Mouse (Mus musculus) limb, embryonic 10.5 days (tissue): ENCODE results near the gene Birc6. TPM values are rescaled to one million over a fixed set of nuclear protein-coding genes. Genes with fewer than 3 reads are reported as not detected.
A peak's percentile ranks its signal among the peaks of the same experiment; 100 is the strongest.
"Not testable (repeated sequence)": the region's sequence is repeated elsewhere in the genome, so short reads cannot be mapped to it uniquely, and the experiment has no call there.

Source experiments
- DNase-seq: peaks from one replicate; pipeline ENCODE4 v3.0.0-alpha.2; 2017; ENCODE audit warnings: low spot score
- H3K27ac ChIP-seq: fragments of 300-500 bp; sonication (generic); 2 replicates; pipeline ENCODE4 v1.5.1; 2016; ENCODE audit warnings: mild to moderate bottlenecking
- H3K27me3 ChIP-seq: fragments of 300-500 bp; sonication (generic); 2 replicates; pipeline ENCODE4 v1.6.1; 2016; ENCODE audit warnings: low read depth, mild to moderate bottlenecking; ENCODE audit not compliant: poor library complexity, severe bottlenecking
- H3K36me3 ChIP-seq: fragments of 300-500 bp; sonication (generic); 2 replicates; pipeline ENCODE4 v1.6.1; 2016; ENCODE audit warnings: mild to moderate bottlenecking, moderate library complexity
- H3K4me1 ChIP-seq: fragments of 300-500 bp; sonication (generic); 2 replicates; pipeline ENCODE4 v1.6.1; 2016
- H3K4me3 ChIP-seq: fragments of 300-500 bp; sonication (generic); 2 replicates; pipeline ENCODE4 v1.5.1; 2016; ENCODE audit warnings: mild to moderate bottlenecking, moderate library complexity
- H3K9me3 ChIP-seq: fragments of 300-500 bp; sonication (generic); replicated peaks from 2 replicates; pipeline ENCODE4 v1.6.1; 2016; ENCODE audit warnings: mild to moderate bottlenecking
- WGBS: fragments of 180-500 bp; shearing (Covaris S2); methylation state at CpG from one replicate; pipeline ENCODE4 v1.1.7; 2016; 5-methylcytosine and 5-hydroxymethylcytosine counted together
- polyA plus RNA-seq: library from polyadenylated mRNA; unstranded; fragments of >200 nt; fragmentation: Nextera tagmentation; extraction: Ambion mirVana; gene quantifications from 2 replicates; pipeline ENCODE4 v1.2.1, GENCODE M21; 2016

Birc6 gene
- polyA plus RNA-seq, 1 experiment from 2014 or later, result 88.7 TPM

GRCm38 (mm10) chr17:74688555-74688954 lies 160.5 kb downstream of the Birc6 start:
- 98% methylated on average over 2 of the region's 2 CpGs for WGBS
- H3K4me1 ChIP-seq, result no peaks in the 10 kb centered on the region
- no peaks in the 10 kb centered on the region for H3K27me3 ChIP-seq
- DNase-seq, result no peak
- H3K36me3 ChIP-seq, result peaks cover 69% of the 10 kb centered on the region
- H3K9me3 ChIP-seq, result no peaks in the 10 kb centered on the region
- H3K4me3 ChIP-seq, result no peak overlapping the region
- no peak overlapping the region for H3K27ac ChIP-seq

DNA sequence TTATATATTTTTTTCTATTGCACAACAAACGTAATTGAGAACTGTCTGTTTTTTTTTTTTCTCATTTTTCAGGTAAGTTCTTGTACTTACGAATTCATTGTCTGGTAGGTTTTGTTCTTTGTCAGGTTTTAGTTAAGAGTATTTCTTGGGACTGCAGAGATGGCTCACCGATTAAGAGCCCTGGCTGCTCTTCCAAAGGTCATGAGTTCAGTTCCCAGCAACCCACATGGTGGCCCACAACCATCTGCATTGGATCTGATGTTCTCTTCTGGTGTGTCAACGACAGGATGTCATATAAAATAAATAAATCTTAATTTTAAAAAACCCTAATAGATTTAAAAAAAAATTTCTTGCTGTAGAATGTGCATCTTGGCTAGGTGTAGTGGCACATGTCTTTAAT lies 161.3 kb downstream of the Birc6 start:
- Histone ChIP-seq H3K4me3 (no peak overlapping the region), H3K4me1 (no peaks in the 10 kb centered on the region), H3K27me3 (no peaks in the 10 kb centered on the region), H3K36me3 (peaks cover 70% of the 10 kb centered on the region), H3K27ac (no peak overlapping the region), H3K9me3 (no peaks in the 10 kb centered on the region)
- no peak for DNase-seq
- WGBS, result 93% methylated on average over 4 of the region's 4 CpGs

GRCm38 (mm10) chr17:74701661-74702060 lies 173.6 kb downstream of the Birc6 start:
- H3K27me3 ChIP-seq, result not testable (repeated sequence)

GRCm38 (mm10) chr17:74705480-74705879 lies 177.4 kb downstream of the Birc6 start:
- WGBS, result 85% methylated on average over 5 of the region's 5 CpGs
- H3K27ac ChIP-seq, result no peak overlapping the region
- no peaks in the 10 kb centered on the region for H3K27me3 ChIP-seq
- peaks cover 42% of the 10 kb centered on the region for H3K36me3 ChIP-seq
- no peak overlapping the region for H3K4me3 ChIP-seq
- DNase-seq, result no peak
- H3K4me1 ChIP-seq, result no peaks in the 10 kb centered on the region
- H3K9me3 ChIP-seq, result no peaks in the 10 kb centered on the region

More at GRCm38 (mm10) chr17:74701661-74702060, 173.6 kb downstream of the Birc6 start:
- not testable (repeated sequence) for DNase-seq, H3K4me1 ChIP-seq, H3K27ac ChIP-seq, H3K4me3 ChIP-seq, H3K9me3 ChIP-seq
- peaks cover 80% of the 10 kb centered on the region for H3K36me3 ChIP-seq
- WGBS, result 94% methylated on average over 2 of the region's 2 CpGs

- H3K4me1 ChIP-seq, result peaks cover under 1% of the 10 kb centered on the region; the same call in 1 of the 2 replicates
- DNase-seq, result no peak
- no peak overlapping the region for H3K4me3 ChIP-seq
- H3K36me3 ChIP-seq, result peaks cover 31% of the 10 kb centered on the region
- no peaks in the 10 kb centered on the region for H3K9me3 ChIP-seq
- no peaks in the 10 kb centered on the region for H3K27me3 ChIP-seq
- H3K27ac ChIP-seq, result no peak overlapping the region
Measured at GRCm38 (mm10) chr17:74706593-74706992, 178.5 kb downstream of the Birc6 start.

DNA sequence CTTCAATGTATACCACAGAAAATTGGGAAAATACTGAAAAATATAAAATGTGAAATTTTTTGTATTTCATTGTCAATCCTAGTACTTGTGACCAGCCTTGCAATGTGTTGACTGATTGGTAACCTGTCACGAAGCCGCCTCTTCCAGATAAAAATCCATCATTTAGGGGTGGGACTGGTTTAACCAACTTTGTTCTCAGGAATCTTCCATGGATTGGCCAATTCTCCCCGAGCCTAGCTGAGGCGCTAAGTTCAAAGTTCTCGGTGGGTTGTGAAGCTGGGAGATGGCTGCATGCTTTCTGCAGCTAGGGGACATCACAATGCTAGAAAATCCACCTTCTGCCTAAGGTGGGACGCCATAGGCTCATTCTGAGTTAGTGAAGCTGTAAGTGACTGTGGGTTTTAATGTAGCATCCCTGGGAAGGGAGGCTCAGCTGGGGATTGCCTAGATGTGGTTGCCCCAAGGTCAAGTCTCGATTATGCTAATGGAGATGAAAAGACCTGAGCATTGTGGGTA lies 179.6 kb downstream of the Birc6 start:
- no peak overlapping the region for H3K4me3 ChIP-seq
- H3K27ac ChIP-seq, result no peak overlapping the region
- DNase-seq, result no peak
- H3K36me3 ChIP-seq, result peaks cover 22% of the 10 kb centered on the region
- H3K4me1 ChIP-seq, result peaks cover 5% of the 10 kb centered on the region; the same call in 1 of the 2 replicates
- H3K27me3 ChIP-seq, result no peaks in the 10 kb centered on the region
- no peaks in the 10 kb centered on the region for H3K9me3 ChIP-seq
- 85% methylated on average over 7 of the region's 7 CpGs for WGBS

- WGBS, result 79% methylated on average over 4 of the region's 4 CpGs
- H3K36me3 ChIP-seq, result no peaks in the 10 kb centered on the region
- no peak overlapping the region for H3K27ac ChIP-seq
- peaks cover 5% of the 10 kb centered on the region; the same call in 1 of the 2 replicates for H3K4me1 ChIP-seq
- no peaks in the 10 kb centered on the region for H3K9me3 ChIP-seq
- no peaks in the 10 kb centered on the region for H3K27me3 ChIP-seq
- H3K4me3 ChIP-seq, result no peak overlapping the region
- no peak for DNase-seq
Measured at GRCm38 (mm10) chr17:74710731-74711130, 182.6 kb downstream of the Birc6 start.

- no peak for DNase-seq
- no peak overlapping the region for H3K4me3 ChIP-seq
- peaks cover 5% of the 10 kb centered on the region; the same call in 1 of the 2 replicates for H3K4me1 ChIP-seq
- H3K27me3 ChIP-seq, result no peaks in the 10 kb centered on the region
- H3K36me3 ChIP-seq, result no peaks in the 10 kb centered on the region
- WGBS, result 86% methylated on average over 8 of the region's 8 CpGs
- no peak overlapping the region for H3K27ac ChIP-seq
- no peaks in the 10 kb centered on the region for H3K9me3 ChIP-seq
Measured at GRCm38 (mm10) chr17:74711627-74712026, 183.5 kb downstream of the Birc6 start.

GRCm38 (mm10) chr17:74715128-74715527 lies 187.0 kb downstream of the Birc6 start:
- WGBS, result 72% methylated on average over 3 of the region's 3 CpGs
- peaks cover 15% of the 10 kb centered on the region for H3K4me1 ChIP-seq
- peaks cover 2% of the 10 kb centered on the region; the same call in 1 of the 2 replicates for H3K36me3 ChIP-seq
- H3K9me3 ChIP-seq, result no peaks in the 10 kb centered on the region
- H3K4me3 ChIP-seq, result no peak overlapping the region
- no peaks in the 10 kb centered on the region for H3K27me3 ChIP-seq
- no peak overlapping the region for H3K27ac ChIP-seq
- no peak for DNase-seq

DNA sequence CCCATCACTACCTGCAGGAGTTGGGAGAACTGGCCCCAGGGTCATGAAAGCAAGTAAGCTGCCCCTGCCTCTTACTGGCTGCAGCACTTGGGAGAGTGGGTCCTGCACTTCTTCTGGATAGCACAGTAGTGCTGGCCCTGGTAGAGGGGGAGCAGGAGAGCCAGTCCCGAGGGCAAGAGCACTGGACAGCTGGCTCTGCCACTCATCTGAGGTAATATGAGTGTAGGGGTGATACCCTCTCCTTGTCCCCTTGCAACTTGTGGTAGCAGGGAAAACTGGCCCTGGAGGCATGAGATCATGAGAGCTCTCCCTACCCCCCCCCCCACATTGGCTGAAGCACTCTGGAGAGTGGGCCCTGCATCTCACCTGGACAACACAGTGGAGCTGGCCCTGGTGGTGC lies 187.6 kb downstream of the Birc6 start:
- Histone ChIP-seq H3K4me1 (peaks cover 15% of the 10 kb centered on the region), H3K36me3 (peaks cover 3% of the 10 kb centered on the region; the same call in 1 of the 2 replicates), H3K4me3 (no peak overlapping the region), H3K27ac (no peak overlapping the region), H3K27me3 (no peaks in the 10 kb centered on the region), H3K9me3 (no peaks in the 10 kb centered on the region)
- DNase-seq, result no peak
- 68% methylated on average over 1 of the region's 1 CpGs for WGBS

GRCm38 (mm10) chr17:74716643-74717042 lies 188.5 kb downstream of the Birc6 start:
- H3K4me3 ChIP-seq, result peak overlapping the region; percentile 71
- no peak for DNase-seq
- H3K4me1 ChIP-seq, result peaks cover 14% of the 10 kb centered on the region
- H3K36me3 ChIP-seq, result peaks cover 12% of the 10 kb centered on the region
- WGBS, result 70% methylated on average over 3 of the region's 3 CpGs
- no peaks in the 10 kb centered on the region for H3K9me3 ChIP-seq
- no peaks in the 10 kb centered on the region for H3K27me3 ChIP-seq
- H3K27ac ChIP-seq, result no peak overlapping the region

GRCm38 (mm10) chr17:74717091-74717617 lies 189.1 kb downstream of the Birc6 start:
- 11% methylated on average over 14 of the region's 14 CpGs for WGBS
- DNase-seq, result no peak
- peaks cover 11% of the 10 kb centered on the region for H3K4me1 ChIP-seq

DNA sequence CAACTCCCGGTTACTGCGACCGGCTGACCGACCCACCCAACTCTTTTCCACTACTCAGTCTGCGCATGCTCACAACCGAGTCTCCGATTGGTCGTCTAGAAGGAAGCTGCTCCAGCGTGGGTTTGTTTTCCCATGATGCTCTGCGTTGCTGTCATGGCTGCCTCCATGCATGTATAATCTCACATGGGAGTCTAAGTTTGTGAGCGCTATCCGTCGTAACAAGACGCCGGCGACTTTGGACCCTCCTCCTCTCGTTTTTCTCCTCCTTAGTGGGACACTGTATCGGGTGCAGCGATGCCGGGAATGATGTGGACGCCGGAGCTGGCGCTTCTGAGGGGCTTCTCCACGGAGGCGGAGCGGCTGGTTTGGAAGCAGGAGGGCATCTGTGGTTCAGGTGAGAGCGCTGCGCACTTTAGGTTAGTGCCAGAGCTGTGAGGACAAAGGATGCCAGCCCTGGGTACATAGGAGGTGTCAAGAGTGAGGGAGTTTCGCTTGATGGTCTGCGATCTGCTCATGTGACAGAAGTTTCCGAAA lies 189.6 kb downstream of the Birc6 start, which contains the start of gene Ttc27:
Ttc27 (plus strand) TSS at position 115 of the 534 bp plus-strand sequence.
- Histone ChIP-seq H3K27ac (peak within 1 kb of the TSS; percentile 80), H3K4me3 (peak within 1 kb of the TSS; percentile 71), H3K9me3 (no peaks in the 10 kb centered on the region), H3K27me3 (no peaks in the 10 kb centered on the region), H3K4me1 (peaks cover 11% of the 10 kb centered on the region), H3K36me3 (peaks cover 22% of the 10 kb centered on the region)
- 1% methylated on average over 31 of the region's 31 CpGs for WGBS
- peak; percentile 97 for DNase-seq

More at GRCm38 (mm10) chr17:74717091-74717617, 189.1 kb downstream of the Birc6 start:
- peak overlapping the region; percentile 71 for H3K4me3 ChIP-seq
- peaks cover 17% of the 10 kb centered on the region for H3K36me3 ChIP-seq
- no peaks in the 10 kb centered on the region for H3K9me3 ChIP-seq
- no peaks in the 10 kb centered on the region for H3K27me3 ChIP-seq
- peak overlapping the region; percentile 80 for H3K27ac ChIP-seq
